ENCODE assay signal across 17 mouse cellular contexts in the genomic region with DNA sequence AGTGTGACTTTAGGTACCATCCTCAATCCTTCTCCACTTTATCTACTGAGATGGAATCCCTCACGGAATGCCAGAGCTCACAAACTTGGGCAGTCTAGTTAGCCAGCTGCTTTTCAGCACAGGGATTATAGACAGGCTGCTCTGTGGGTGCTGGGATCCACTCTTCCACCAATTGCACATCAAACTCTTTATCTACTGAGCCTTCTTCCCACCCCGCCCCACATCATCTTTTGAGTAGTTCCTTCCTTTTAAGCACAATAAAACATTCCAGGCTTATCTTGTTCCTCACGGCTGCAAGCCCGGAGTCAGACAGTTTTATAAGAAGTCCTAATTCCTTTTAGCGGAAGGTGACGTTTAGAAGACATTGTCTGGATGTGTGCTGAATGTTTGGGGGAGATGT. TPM values are rescaled to one million over a fixed set of nuclear protein-coding genes. Genes with fewer than 3 reads are reported as not detected.
"Had no signal": no experiment of that assay in that cellular context is flagged by ENCODE, and none has a peak within 500 bp of the region (broad histone marks: within the 10 kb centered on the region; RNA-seq: fewer than 3 reads in every experiment).

No protein-coding gene starts in this region.

- H3K27me3 ChIP-seq: limb, embryonic 12.5 days; liver, embryonic 13.5 days; lung, embryonic 15.5 days; midbrain, embryonic 12.5 days; neural tube, embryonic 13.5 days had no signal

- H3K4me1 ChIP-seq: limb, embryonic 12.5 days; liver, embryonic 13.5 days; lung, embryonic 15.5 days; midbrain, embryonic 12.5 days; neural tube, embryonic 13.5 days had no signal

- H3K9ac ChIP-seq: limb, embryonic 12.5 days; liver, embryonic 13.5 days; liver, postnatal 0 days; lung, embryonic 15.5 days; midbrain, embryonic 12.5 days; neural tube, embryonic 13.5 days had no signal

- H3K27ac ChIP-seq: layer of hippocampus, adult 2 months; limb, embryonic 12.5 days; liver, embryonic 13.5 days; lung, embryonic 15.5 days; macrophage; midbrain, embryonic 12.5 days; neural tube, embryonic 13.5 days had no signal

- H3K9me3 ChIP-seq: limb, embryonic 12.5 days; liver, embryonic 13.5 days; lung, embryonic 15.5 days; midbrain, embryonic 12.5 days; neural tube, embryonic 13.5 days had no signal

- H3K4me2 ChIP-seq: limb, embryonic 12.5 days; liver, embryonic 13.5 days; lung, embryonic 15.5 days; midbrain, embryonic 12.5 days; neural tube, embryonic 13.5 days had no signal

- H3K4me3 ChIP-seq: layer of hippocampus, adult 2 months; limb, embryonic 12.5 days; liver, embryonic 13.5 days; lung, embryonic 15.5 days; midbrain, embryonic 12.5 days; neural tube, embryonic 13.5 days had no signal

- ATAC-seq: inflammation-experienced regulatory T-cells, adult 6 months; intestine, postnatal 0 days; liver, postnatal 0 days; midbrain, embryonic 16.5 days had no signal

- DNase-seq: liver; liver, embryonic 13.5 days; liver, postnatal 0 days; lung, postnatal 14 days; retina, postnatal 1 day; right cerebral cortex, postnatal 14 days; thymus, postnatal 36 days had no signal

- H3K36me3 ChIP-seq: limb, embryonic 12.5 days; liver, embryonic 13.5 days; lung, embryonic 15.5 days; midbrain, embryonic 12.5 days; neural tube, embryonic 13.5 days had no signal

RNA-seq across cellular contexts. Expression of a gene that starts 56.0 kb away (rescaled TPM):
- polyA plus RNA-seq: intestine, postnatal 0 days; small intestine, adult 2 months had no signal
